ENCODE assay signal across 8 mouse cellular contexts in genomic region chr14:14068553-14068952, GRCm38 (mm10). TPM values are rescaled to one million over a fixed set of nuclear protein-coding genes. Genes with fewer than 3 reads are reported as not detected.
DNase-seq lines count a peak whose midpoint lies in the region; ATAC-seq lines count a peak whose summit lies in the region.

No protein-coding gene starts in this region.

- no peak for ATAC-seq in heart, embryonic 14.5 days (ENCODE audit: insufficient number of reproducible peaks, insufficient read depth, low FRiP score, low read depth)
- no peak for ATAC-seq in forebrain, embryonic 11.5 days (replicated peaks; ENCODE audit: low FRiP score)
- no peak for ATAC-seq in liver, embryonic 16.5 days (ENCODE audit: low read depth)

- peaks cover 6% of the 10 kb centered on the region; the same call in 1 of the 2 replicates for H3K36me3 ChIP-seq in heart, embryonic 14.5 days (ENCODE audit: control insufficient read depth, insufficient read depth, low read length)
- H3K36me3 ChIP-seq in forebrain, embryonic 11.5 days (ENCODE audit: control insufficient read depth, insufficient read depth, low read length) = no peaks in the 10 kb centered on the region
- H3K36me3 ChIP-seq in liver, embryonic 16.5 days (ENCODE audit: control insufficient read depth, insufficient read depth) = no peaks in the 10 kb centered on the region

- no peak for DNase-seq in heart, postnatal 10 days
- DNase-seq in A20 (ENCODE audit: low read depth, low spot score) = peak; percentile 63
- DNase-seq in forebrain, embryonic 11.5 days (ENCODE audit: low spot score) = no peak
- no peak for DNase-seq in cerebellum, postnatal 14 days
- no peak for DNase-seq in layer of hippocampus, postnatal 10 days (ENCODE audit: low spot score in 2 of 2)
- DNase-seq in cerebellum, adult 9-10 months = no peak

- WGBS in heart, embryonic 14.5 days = 60% methylated on average over 3 of the region's 3 CpGs
- 25% methylated on average over 3 of the region's 3 CpGs for WGBS in forebrain, embryonic 11.5 days
- WGBS in liver, embryonic 16.5 days (ENCODE audit: insufficient replicate concordance) = 20% methylated on average over 3 of the region's 3 CpGs

- intact Hi-C loops in heart, postnatal 10 days (cut with DNase I) = no loop called here

- H3K27ac ChIP-seq in heart, embryonic 14.5 days (replicated peaks in 1 of 2; ENCODE audit: control insufficient read depth in 1 of 2, insufficient read depth in 1 of 2, low read depth in 2 of 2, low read length in 2 of 2) = peak overlapping the region; percentile 74 to 76; a peak in 3 of 4 replicates
- peak overlapping the region; percentile 70 for H3K27ac ChIP-seq in forebrain, embryonic 11.5 days (ENCODE audit: low read depth, low read length)
- peak overlapping the region; percentile 69 for H3K27ac ChIP-seq in liver, embryonic 16.5 days (ENCODE audit: low read length)

- no peak overlapping the region for H3K9ac ChIP-seq in heart, embryonic 14.5 days (ENCODE audit: low read length)
- no peak overlapping the region; the same call in 1 of the 2 replicates for H3K9ac ChIP-seq in forebrain, embryonic 11.5 days (ENCODE audit: low read length)
- H3K9ac ChIP-seq in liver, embryonic 16.5 days (ENCODE audit: low read depth, low read length) = no peak overlapping the region

- no peak overlapping the region for H3K4me3 ChIP-seq in heart, embryonic 14.5 days (ENCODE audit: control insufficient read depth in 1 of 2, insufficient read depth in 1 of 2, low read depth in 1 of 2, low read length in 2 of 2)
- no peak overlapping the region for H3K4me3 ChIP-seq in forebrain, embryonic 11.5 days (ENCODE audit: low read depth, low read length)
- no peak overlapping the region for H3K4me3 ChIP-seq in liver, embryonic 16.5 days (ENCODE audit: low read depth, low read length)

- no peaks in the 10 kb centered on the region for H3K27me3 ChIP-seq in heart, embryonic 14.5 days (ENCODE audit: control insufficient read depth, insufficient read depth, low read length)
- H3K27me3 ChIP-seq in forebrain, embryonic 11.5 days (ENCODE audit: control insufficient read depth, insufficient read depth, low read length) = no peaks in the 10 kb centered on the region
- no peaks in the 10 kb centered on the region for H3K27me3 ChIP-seq in liver, embryonic 16.5 days (ENCODE audit: control insufficient read depth, insufficient read depth, low read depth, low read length)

- H3K4me2 ChIP-seq in heart, embryonic 14.5 days (ENCODE audit: low read length) = peak overlapping the region; percentile 63
- peak overlapping the region; percentile 38 for H3K4me2 ChIP-seq in forebrain, embryonic 11.5 days (ENCODE audit: low read depth, low read length, severe bottlenecking)
- H3K4me2 ChIP-seq in liver, embryonic 16.5 days (ENCODE audit: low read depth, low read length) = peak overlapping the region; percentile 55; the same call in 1 of the 2 replicates

- H3K4me1 ChIP-seq in heart, embryonic 14.5 days (ENCODE audit: control insufficient read depth in 2 of 2, insufficient read depth in 2 of 2, low read length in 2 of 2) = peaks cover 2 to 27% of the 10 kb centered on the region in 2 experiments; a peak in 3 of 4 replicates
- H3K4me1 ChIP-seq in forebrain, embryonic 11.5 days (replicated peaks; ENCODE audit: control insufficient read depth, insufficient read depth, low read length) = peaks cover 38% of the 10 kb centered on the region
- H3K4me1 ChIP-seq in liver, embryonic 16.5 days (ENCODE audit: control insufficient read depth, low read depth, low read length) = peaks cover 14% of the 10 kb centered on the region

- no peaks in the 10 kb centered on the region for H3K9me3 ChIP-seq in heart, embryonic 14.5 days (ENCODE audit: control insufficient read depth, low read length)
- H3K9me3 ChIP-seq in forebrain, embryonic 11.5 days (ENCODE audit: control insufficient read depth, low read length) = no peaks in the 10 kb centered on the region
- no peaks in the 10 kb centered on the region for H3K9me3 ChIP-seq in liver, embryonic 16.5 days (replicated peaks; ENCODE audit: control insufficient read depth, low read length)

RNA-seq across cellular contexts. Expression of gene Psmd6, which starts 52.2 kb away (rescaled TPM):
- 177 and 182 TPM in 2 replicates for polyA plus RNA-seq in heart, embryonic 14.5 days (2014; fragmentation: Nextera tagmentation; extraction: Ambion mirVana)
- total RNA-seq in heart, postnatal 10 days (2021) = 100 to 1,000 TPM in 1 of 2 experiments, 10 to 100 TPM in 1; 97.5 to 103 TPM
- 306 and 311 TPM in 2 replicates for polyA plus RNA-seq in forebrain, embryonic 11.5 days (2014; fragmentation: Nextera tagmentation; extraction: Ambion mirVana)
- polyA plus RNA-seq in liver, embryonic 16.5 days (2015; fragmentation: Nextera tagmentation; extraction: Ambion mirVana) = 101 and 108 TPM in 2 replicates
- 100 to 1,000 TPM; 137 to 148 TPM for total RNA-seq in layer of hippocampus, postnatal 10 days (2021)
